Mouse (Mus musculus): ENCODE measurements around the gene Map3k5.

- TF ChIP-seq POLR2A (IDR thresholded peaks at IDR 0.05; ENCODE audit: low read depth, low read length) = no peak
- TF ChIP-seq CTCF (conservative IDR thresholded peaks at IDR 0.05; ENCODE audit: insufficient read depth, insufficient read length, low read depth, low read length) = no peak
These were observed 107.8 kb downstream of the Map3k5 start for GRCm38 (mm10) chr10:20042081-20042480.
